Mouse (Mus musculus): Measurements from ENCODE around the gene Nudt8.
A peak's percentile ranks its signal among the peaks of the same experiment; 100 is the strongest.

DNA sequence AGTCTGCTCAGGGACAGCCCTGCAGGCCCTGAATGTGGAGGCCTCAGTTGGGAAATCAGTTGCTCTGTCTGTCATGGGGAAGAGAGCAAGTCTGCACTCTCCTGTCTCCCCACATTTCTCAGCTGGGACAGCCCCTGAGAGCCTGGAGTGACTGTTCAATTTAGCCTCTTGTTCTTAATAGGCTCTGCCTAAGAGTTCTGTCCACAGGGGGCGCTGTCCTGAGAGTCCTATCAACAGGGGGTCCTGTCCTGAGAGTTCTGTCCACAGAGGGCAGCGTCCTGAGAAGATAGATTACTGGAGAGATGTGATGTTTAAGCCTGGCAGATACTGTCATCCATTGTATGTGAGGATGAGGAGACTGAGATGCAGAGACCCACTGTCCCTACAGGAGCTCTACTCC, 37.9 kb upstream of the Nudt8 start:
- TF ChIP-seq CTCF (IDR thresholded peaks at IDR 0.05; ENCODE audit: low read depth, low read length) (peak; percentile 34; the same call in 1 of the 2 replicates), POLR2A (IDR thresholded peaks at IDR 0.05; ENCODE audit: extremely low read depth, insufficient read depth, low read length) (no peak)
